Mouse (Mus musculus) spleen, adult 2 months (tissue): ENCODE results near the gene Tjap1. TPM values are rescaled to one million over a fixed set of nuclear protein-coding genes. Genes with fewer than 3 reads are reported as not detected.

Experiments used
- DNase-seq, 2 experiments: peaks; one replicate each; pipeline versions ENCODE4 v3.0.0 to v3.0.0-alpha.2; 2012 to 2021; ENCODE audit warnings: low spot score in 2 of 2, low read depth in 1 of 2
- H3K27ac ChIP-seq: fragments of 200-500 bp; 2 replicates; pipeline ENCODE4 v1.5.1; 2012; ENCODE audit warnings: low read length, inconsistent platforms; ENCODE audit not compliant: insufficient read depth
- H3K27me3 ChIP-seq: fragments of 200-500 bp; 2 replicates; pipeline ENCODE4 v1.6.1; 2012; ENCODE audit warnings: mild to moderate bottlenecking, moderate library complexity, low read length, inconsistent platforms; ENCODE audit not compliant: control insufficient read depth, insufficient read depth
- H3K36me3 ChIP-seq: fragments of 200-500 bp; 2 replicates; pipeline ENCODE4 v1.6.1; 2012; ENCODE audit warnings: mild to moderate bottlenecking, low read length, inconsistent platforms; ENCODE audit not compliant: control insufficient read depth, insufficient read depth
- H3K4me1 ChIP-seq: fragments of 200-500 bp; 2 replicates; pipeline ENCODE4 v1.6.1; 2011; ENCODE audit warnings: inconsistent platforms; ENCODE audit not compliant: control insufficient read depth, insufficient read depth, insufficient read length
- H3K4me3 ChIP-seq: fragments of 200-500 bp; 2 replicates; pipeline ENCODE4 v1.5.1; 2011; ENCODE audit warnings: mild to moderate bottlenecking, inconsistent platforms; ENCODE audit not compliant: insufficient read depth, insufficient read length; ENCODE audit errors: extremely low read depth
- CTCF ChIP-seq: fragments of 200-500 bp; IDR thresholded peaks from 2 replicates; pipeline ENCODE4 v1.5.1; 2011; ENCODE audit warnings: mild to moderate bottlenecking, inconsistent platforms; ENCODE audit not compliant: insufficient read depth, insufficient read length, insufficient replicate concordance; ENCODE audit errors: extremely low read depth
- POLR2A ChIP-seq: fragments of 200-500 bp; IDR thresholded peaks from 2 replicates; pipeline ENCODE4 v1.6.1; 2011; ENCODE audit warnings: low read depth, low read length, inconsistent platforms
- WGBS: fragments of 180-500 bp; shearing (Covaris S2); methylation state at CpG from one replicate; pipeline ENCODE4 v1.1.7; 2018; 5-methylcytosine and 5-hydroxymethylcytosine counted together
- polyA plus RNA-seq: library from polyadenylated mRNA; depleted of rRNA; stranded (reverse); fragments of >200 nt; gene quantifications from 2 replicates; pipeline ENCODE4 v1.2.3, GENCODE M21; 2012

The Tjap1 gene
- polyA plus RNA-seq, 1 experiment = 28.8 TPM

DNA sequence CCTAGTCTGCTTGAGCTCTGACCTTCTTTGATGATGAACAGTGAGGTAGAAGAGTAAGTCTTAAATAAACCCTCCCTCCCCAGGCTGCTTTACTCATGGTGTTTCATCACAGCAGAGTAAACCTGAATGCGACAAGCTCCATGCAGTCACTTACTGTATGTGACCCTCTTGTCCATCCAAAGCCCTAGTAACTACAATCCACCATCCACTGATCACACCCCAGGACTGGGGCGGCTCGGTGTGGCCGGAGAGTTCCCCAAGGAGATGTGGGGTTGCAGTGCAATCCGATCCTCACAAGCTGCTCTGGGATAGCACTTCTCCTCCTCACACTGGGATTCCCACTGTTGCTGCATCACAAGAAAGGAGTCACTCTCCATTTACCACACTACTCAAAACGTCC is 8.4 kb downstream of the Tjap1 start:
- peaks cover 20% of the 10 kb centered on the region for H3K36me3 ChIP-seq
- 95% methylated on average over 6 of the region's 6 CpGs for WGBS
- H3K4me3 ChIP-seq = no peak overlapping the region

DNA sequence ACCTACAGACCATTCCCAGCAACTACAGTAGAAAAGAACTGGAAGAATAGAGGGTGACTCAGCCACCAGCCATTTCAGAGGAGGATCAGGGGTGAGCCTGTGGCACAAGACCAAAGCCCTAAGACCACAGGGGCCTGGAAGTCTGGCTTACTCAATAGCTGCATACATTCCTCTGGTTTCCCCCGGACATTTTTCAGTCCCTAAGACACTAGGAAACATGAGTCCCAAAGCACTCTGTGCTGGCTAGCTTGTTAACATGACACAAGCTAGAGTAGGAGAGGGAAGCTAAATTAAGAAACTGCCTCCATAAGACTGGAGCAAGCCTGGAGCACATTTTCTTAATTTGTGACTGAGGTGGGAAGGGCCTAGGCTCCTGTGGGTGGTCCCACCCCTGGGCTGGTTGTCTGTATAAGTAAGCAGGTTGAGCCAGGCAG is 9.0 kb downstream of the Tjap1 start:
- WGBS = 89% methylated on average over 1 of the region's 1 CpGs
- H3K36me3 ChIP-seq = peaks cover 17% of the 10 kb centered on the region

More for the DNA sequence above, 8.4 kb downstream of the Tjap1 start:
- no peak for TF ChIP-seq CTCF
- no peak for TF ChIP-seq POLR2A
- Histone ChIP-seq H3K27me3 (no peaks in the 10 kb centered on the region), H3K27ac (no peak overlapping the region), H3K4me1 (no peaks in the 10 kb centered on the region)
- DNase-seq = no peak

DNA sequence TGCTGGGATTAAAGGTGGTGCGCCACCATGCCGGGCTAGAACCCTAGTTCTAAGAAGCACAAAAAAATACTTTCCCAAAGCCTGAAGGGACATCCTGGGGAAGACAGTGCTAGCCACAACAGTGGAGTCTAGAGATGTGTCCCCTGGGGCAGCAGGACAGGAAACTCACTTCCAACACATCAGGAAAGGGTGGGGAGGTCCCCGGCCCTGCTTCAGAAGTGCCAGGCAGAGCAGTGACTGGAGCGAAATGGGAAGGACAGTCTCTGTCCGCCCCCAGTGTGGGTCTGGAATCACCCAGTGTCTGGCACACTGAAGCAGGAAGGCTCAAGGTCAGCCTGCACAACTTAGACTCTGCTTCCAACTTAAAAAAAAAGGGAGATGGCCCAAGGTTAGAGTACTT is 10.2 kb downstream of the Tjap1 start:
- H3K4me3 ChIP-seq = no peak overlapping the region
- DNase-seq = no peak
- no peaks in the 10 kb centered on the region for H3K4me1 ChIP-seq
- H3K36me3 ChIP-seq = peaks cover 15% of the 10 kb centered on the region
- no peaks in the 10 kb centered on the region for H3K27me3 ChIP-seq
- WGBS = 85% methylated on average over 5 of the region's 5 CpGs
- no peak for TF ChIP-seq CTCF
- no peak for TF ChIP-seq POLR2A
- H3K27ac ChIP-seq = no peak overlapping the region

More for the DNA sequence above, 9.0 kb downstream of the Tjap1 start:
- H3K4me1 ChIP-seq = no peaks in the 10 kb centered on the region
- H3K4me3 ChIP-seq = no peak overlapping the region
- TF ChIP-seq CTCF (no peak), POLR2A (no peak)
- no peaks in the 10 kb centered on the region for H3K27me3 ChIP-seq
- no peak for DNase-seq
- H3K27ac ChIP-seq = no peak overlapping the region

GRCm38 (mm10) chr17:46272058-46272457 is 10.8 kb downstream of the Tjap1 start:
- Histone ChIP-seq H3K36me3 (peaks cover 11% of the 10 kb centered on the region), H3K4me1 (no peaks in the 10 kb centered on the region), H3K4me3 (no peak overlapping the region), H3K27me3 (no peaks in the 10 kb centered on the region), H3K27ac (no peak overlapping the region)
- WGBS = 91% methylated on average over 2 of the region's 2 CpGs
- TF ChIP-seq POLR2A (no peak), CTCF (no peak)
- DNase-seq = no peak

GRCm38 (mm10) chr17:46269771-46270534 is 12.9 kb downstream of the Tjap1 start:
- 96% methylated on average over 19 of the region's 19 CpGs for WGBS
- Histone ChIP-seq H3K36me3 (peaks cover 9% of the 10 kb centered on the region), H3K27ac (no peak overlapping the region), H3K27me3 (no peaks in the 10 kb centered on the region), H3K4me3 (no peak overlapping the region), H3K4me1 (no peaks in the 10 kb centered on the region)
- DNase-seq = no peak
- TF ChIP-seq POLR2A = no peak
- no peak for TF ChIP-seq CTCF

DNA sequence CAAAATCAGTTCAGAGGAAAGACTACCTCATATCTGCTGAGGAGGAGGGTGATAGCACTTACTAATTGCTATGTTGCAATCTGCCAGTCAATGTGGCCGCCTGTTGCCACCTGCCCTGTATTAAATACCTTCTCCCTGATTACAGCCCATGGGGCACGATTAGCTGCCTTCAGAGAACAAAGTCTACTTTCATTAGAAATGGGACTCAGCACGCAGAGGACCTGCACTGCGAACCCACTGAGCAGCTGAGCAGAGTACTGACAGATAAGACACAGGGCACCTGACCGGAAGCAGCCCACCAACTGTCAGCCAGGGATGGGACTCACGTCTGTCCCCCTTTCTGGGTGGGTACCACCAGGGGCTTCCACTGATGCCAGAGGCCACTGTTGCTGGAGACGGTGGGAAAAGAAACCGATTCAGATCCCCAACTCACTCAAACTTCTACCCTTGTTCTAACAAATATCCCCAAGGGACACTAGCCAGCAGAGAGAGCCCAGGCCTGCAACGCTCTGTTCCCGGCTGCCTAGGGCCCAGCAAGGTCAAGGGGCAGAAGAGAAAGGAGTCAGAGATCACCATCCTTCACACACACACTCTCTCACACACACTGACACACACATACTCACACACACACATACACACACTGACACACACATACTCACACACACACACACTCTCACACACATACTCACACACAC is 14.7 kb downstream of the Tjap1 start:
- DNase-seq = no peak
- Histone ChIP-seq H3K36me3 (peaks cover 14% of the 10 kb centered on the region), H3K27me3 (no peaks in the 10 kb centered on the region), H3K4me1 (no peaks in the 10 kb centered on the region), H3K27ac (no peak overlapping the region), H3K4me3 (no peak overlapping the region)
- TF ChIP-seq CTCF (no peak), POLR2A (no peak)
- 95% methylated on average over 10 of the region's 10 CpGs for WGBS

GRCm38 (mm10) chr17:46267511-46267910 is 15.3 kb downstream of the Tjap1 start:
- WGBS = 90% methylated on average over 7 of the region's 7 CpGs
- H3K4me3 ChIP-seq = no peak overlapping the region
- no peaks in the 10 kb centered on the region for H3K4me1 ChIP-seq
- no peak overlapping the region for H3K27ac ChIP-seq
- DNase-seq = no peak
- no peak for TF ChIP-seq CTCF
- TF ChIP-seq POLR2A = no peak
- no peaks in the 10 kb centered on the region for H3K27me3 ChIP-seq
- peaks cover 17% of the 10 kb centered on the region for H3K36me3 ChIP-seq
